Mouse (Mus musculus) lung, adult 2 months (tissue): ENCODE measurements at regions not wholly inside any gene's neighbourhood (a gene's known extent, or its start where the extent isn't known, plus 50 kb on each side); places are given as distances from the start of the nearest gene placed in this dataset.

Experiments used
- CTCF ChIP-seq: fragments of 200-500 bp; IDR thresholded peaks from 2 replicates; pipeline ENCODE4 v1.5.1; 2011; ENCODE audit warnings: mild to moderate bottlenecking, low read length, control low read depth; ENCODE audit not compliant: insufficient read depth
- POLR2A ChIP-seq: fragments of 200-500 bp; IDR thresholded peaks from 2 replicates; pipeline ENCODE4 v1.6.1; 2011; ENCODE audit warnings: low read depth, mild to moderate bottlenecking, control low read depth, low read length, borderline replicate concordance; ENCODE audit errors: extremely low read depth

GRCm38 (mm10) chr7:62278492-62278891 is 67.9 kb upstream of the Ndn start:
- TF ChIP-seq CTCF (no peak), POLR2A (no peak)
